29 mouse cellular contexts compared by ENCODE assay signal in the genomic region with DNA sequence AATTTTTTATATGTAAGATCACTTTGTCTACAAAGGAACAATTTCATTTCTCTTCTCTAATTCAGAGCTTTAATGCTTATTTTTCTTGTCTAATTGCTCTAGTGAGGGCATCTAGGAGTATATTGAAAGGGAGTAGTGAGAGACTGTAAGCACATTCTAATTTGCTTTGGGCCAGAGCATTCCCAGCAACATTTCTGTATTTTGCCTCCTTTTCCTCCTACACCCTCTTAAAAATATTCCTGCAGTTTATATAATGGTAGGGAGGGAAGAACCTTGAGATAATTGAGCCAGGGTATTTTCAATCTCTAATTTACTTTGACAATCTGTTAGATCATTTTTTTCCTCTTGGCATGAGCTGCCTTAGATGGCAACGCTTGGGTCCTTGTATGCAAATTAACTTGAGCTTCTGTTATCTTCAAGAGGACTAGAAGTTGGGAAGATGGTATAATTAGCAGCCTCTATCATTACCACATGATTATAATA. TPM values are rescaled to one million over a fixed set of nuclear protein-coding genes. Genes with fewer than 3 reads are reported as not detected.
"Had no signal": no experiment of that assay in that cellular context is flagged by ENCODE, and none has a peak within 500 bp of the region (broad histone marks: within the 10 kb centered on the region; RNA-seq: fewer than 3 reads in every experiment).

No protein-coding gene starts in this region.

- DNase-seq: kidney, postnatal 25 days; layer of hippocampus, postnatal 36 days; liver, embryonic 13.5 days; lung, adult 2 months; lung, postnatal 14 days; lung, postnatal 4 days; midbrain, embryonic 14.5 days; retina, postnatal 1 day; right cerebral cortex, postnatal 25 days; spleen, adult 18-20 months; thymus, adult 18-20 months; thymus, postnatal 4 days had no signal

- H3K4me1 ChIP-seq: neural tube, embryonic 12.5 days; stomach, embryonic 15.5 days had no signal

- H3K4me3 ChIP-seq: layer of hippocampus, adult 2 months; left cerebral cortex, adult 2 months; liver, embryonic 13.5 days; neural tube, embryonic 12.5 days; stomach, embryonic 15.5 days had no signal

- H3K9ac ChIP-seq: liver, embryonic 13.5 days; neural tube, embryonic 12.5 days; stomach, embryonic 15.5 days had no signal

- H3K27me3 ChIP-seq: liver, embryonic 13.5 days; neural tube, embryonic 12.5 days; stomach, embryonic 15.5 days had no signal

- H3K4me2 ChIP-seq: liver, embryonic 13.5 days; midbrain, embryonic 11.5 days; neural tube, embryonic 12.5 days; stomach, embryonic 15.5 days had no signal

- H3K9me3 ChIP-seq: liver, embryonic 13.5 days; neural tube, embryonic 12.5 days; stomach, embryonic 15.5 days had no signal

- H3K27ac ChIP-seq: kidney, postnatal 0 days; layer of hippocampus, adult 2 months; left cerebral cortex, adult 2 months; liver, embryonic 13.5 days; neural tube, embryonic 12.5 days; stomach, embryonic 15.5 days had no signal

- H3K36me3 ChIP-seq: liver, embryonic 13.5 days; neural tube, embryonic 12.5 days; stomach, embryonic 15.5 days had no signal

RNA-seq across cellular contexts. Expression of gene Akr1d1, which starts 45.3 kb away (rescaled TPM):
- total RNA-seq: layer of hippocampus, adult 2 months; layer of hippocampus, postnatal 10 days; layer of hippocampus, postnatal 36 days; left cerebral cortex, adult 2 months; left cerebral cortex, postnatal 10 days; left cerebral cortex, postnatal 36 days; megakaryocyte progenitor cell, adult 5-6 weeks; megakaryocyte-erythroid progenitor cell, adult 5-6 weeks; midbrain, postnatal 0 days; neutrophil, adult 5-6 weeks had no signal
- polyA plus RNA-seq: large intestine, adult 2 months; limb, embryonic 11.5 days; lung, embryonic 16.5 days; midbrain, embryonic 11.5 days; midbrain, embryonic 14.5 days; midbrain, postnatal 0 days; neural tube, embryonic 12.5 days; testis, adult 2 months had no signal
